7 mouse cellular contexts compared by ENCODE assay signal in genomic region chr10:94249575-94250456, GRCm38 (mm10). TPM values are rescaled to one million over a fixed set of nuclear protein-coding genes. Genes with fewer than 3 reads are reported as not detected.
DNase-seq lines count a peak whose midpoint lies in the region; ATAC-seq and TF ChIP-seq lines count a peak whose summit lies in the region.

No protein-coding gene starts in this region.

- H3K4me3 ChIP-seq in embryonic facial prominence, embryonic 13.5 days = no peak overlapping the region
- no peak overlapping the region for H3K4me3 ChIP-seq in heart, embryonic 14.5 days (ENCODE audit: control insufficient read depth in 1 of 2, insufficient read depth in 1 of 2, low read depth in 1 of 2, low read length in 2 of 2)
- H3K4me3 ChIP-seq in limb, embryonic 14.5 days (replicated peaks; ENCODE audit: low read length) = no peak overlapping the region

- 35% methylated on average over 22 of the region's 22 CpGs for WGBS in embryonic facial prominence, embryonic 13.5 days
- 23% methylated on average over 22 of the region's 22 CpGs for WGBS in heart, embryonic 14.5 days
- 37% methylated on average over 22 of the region's 22 CpGs for WGBS in limb, embryonic 14.5 days

- H3K27me3 ChIP-seq in embryonic facial prominence, embryonic 13.5 days = no peaks in the 10 kb centered on the region
- H3K27me3 ChIP-seq in heart, embryonic 14.5 days (ENCODE audit: control insufficient read depth, insufficient read depth, low read length) = no peaks in the 10 kb centered on the region
- H3K27me3 ChIP-seq in limb, embryonic 14.5 days (ENCODE audit: control insufficient read depth, insufficient read depth, low read length) = no peaks in the 10 kb centered on the region

- no peak for ATAC-seq in embryonic facial prominence, embryonic 13.5 days (ENCODE audit: insufficient number of reproducible peaks, insufficient read depth, low FRiP score, low TSS enrichment, low read depth)
- ATAC-seq in heart, embryonic 14.5 days (ENCODE audit: insufficient number of reproducible peaks, insufficient read depth, low FRiP score, low read depth) = peak; percentile 79
- ATAC-seq in limb, embryonic 14.5 days (ENCODE audit: low FRiP score, low read depth) = no peak

- DNase-seq in ovary, adult 18-20 months (ENCODE audit: low spot score) = peak; percentile 16
- no peak for DNase-seq in ovary, postnatal 10 days (ENCODE audit: low spot score)
- peak; percentile 15 for DNase-seq in limb, embryonic 14.5 days (ENCODE audit: low spot score)
- DNase-seq in skeletal muscle tissue, adult 2 months (ENCODE audit: low read depth, low spot score) = peak; percentile 62
- DNase-seq in urinary bladder, postnatal 36 days (ENCODE audit: low spot score in 2 of 2) = no peak

- peaks cover 9% of the 10 kb centered on the region; the same call in 1 of the 2 replicates for H3K4me1 ChIP-seq in embryonic facial prominence, embryonic 13.5 days
- H3K4me1 ChIP-seq in heart, embryonic 14.5 days (ENCODE audit: control insufficient read depth in 2 of 2, insufficient read depth in 2 of 2, low read length in 2 of 2) = peaks cover 16 to 19% of the 10 kb centered on the region in 2 experiments
- H3K4me1 ChIP-seq in limb, embryonic 14.5 days (ENCODE audit: control insufficient read depth, insufficient read depth, low read length) = no peaks in the 10 kb centered on the region

- no peaks in the 10 kb centered on the region for H3K36me3 ChIP-seq in embryonic facial prominence, embryonic 13.5 days
- no peaks in the 10 kb centered on the region for H3K36me3 ChIP-seq in heart, embryonic 14.5 days (ENCODE audit: control insufficient read depth, insufficient read depth, low read length)
- H3K36me3 ChIP-seq in limb, embryonic 14.5 days (ENCODE audit: control insufficient read depth, insufficient read depth, low read length) = no peaks in the 10 kb centered on the region

- H3K4me2 ChIP-seq in embryonic facial prominence, embryonic 13.5 days = peak overlapping the region; percentile 44
- H3K4me2 ChIP-seq in heart, embryonic 14.5 days (ENCODE audit: low read length) = peak overlapping the region; percentile 55
- no peak overlapping the region for H3K4me2 ChIP-seq in limb, embryonic 14.5 days (replicated peaks; ENCODE audit: low read depth, low read length, severe bottlenecking)

- no peak overlapping the region for H3K27ac ChIP-seq in embryonic facial prominence, embryonic 13.5 days
- H3K27ac ChIP-seq in heart, embryonic 14.5 days (replicated peaks in 1 of 2; ENCODE audit: control insufficient read depth in 1 of 2, insufficient read depth in 1 of 2, low read depth in 2 of 2, low read length in 2 of 2) = peak overlapping the region; percentile 60 to 65
- H3K27ac ChIP-seq in limb, embryonic 14.5 days (replicated peaks; ENCODE audit: low read depth, low read length) = no peak overlapping the region

- H3K9ac ChIP-seq in embryonic facial prominence, embryonic 13.5 days = no peak overlapping the region
- no peak overlapping the region for H3K9ac ChIP-seq in heart, embryonic 14.5 days (ENCODE audit: low read length)
- no peak overlapping the region for H3K9ac ChIP-seq in limb, embryonic 14.5 days (ENCODE audit: low read depth, low read length, severe bottlenecking)

- TF ChIP-seq POLR2A in limb, embryonic 14.5 days (IDR thresholded peaks at IDR 0.05; ENCODE audit: borderline replicate concordance, extremely low read depth, insufficient read depth, insufficient read length) = no peak

- H3K9me3 ChIP-seq in embryonic facial prominence, embryonic 13.5 days = no peaks in the 10 kb centered on the region
- H3K9me3 ChIP-seq in heart, embryonic 14.5 days (ENCODE audit: control insufficient read depth, low read length) = no peaks in the 10 kb centered on the region
- H3K9me3 ChIP-seq in limb, embryonic 14.5 days (ENCODE audit: control insufficient read depth, low read length) = no peaks in the 10 kb centered on the region

RNA-seq across cellular contexts. Expression of gene Gm4792, which starts 48.7 kb away (rescaled TPM):
- polyA plus RNA-seq in embryonic facial prominence, embryonic 13.5 days (2015; fragmentation: Nextera tagmentation; extraction: Ambion mirVana) = not detected in 2 replicates
- not detected in 2 replicates for polyA plus RNA-seq in heart, embryonic 14.5 days (2014; fragmentation: Nextera tagmentation; extraction: Ambion mirVana)
- 0.26 TPM in 1 of 2 replicates, not detected in the other for polyA plus RNA-seq in limb, embryonic 14.5 days (2012; rRNA removed)
- polyA plus RNA-seq in limb, embryonic 14.5 days (2014; fragmentation: Nextera tagmentation; extraction: Ambion mirVana) = not detected in 2 replicates

RNA-seq across cellular contexts. Expression of gene Ndufa12, which starts 51.3 kb away (rescaled TPM):
- 319 and 403 TPM in 2 replicates for polyA plus RNA-seq in embryonic facial prominence, embryonic 13.5 days (2015; fragmentation: Nextera tagmentation; extraction: Ambion mirVana)
- polyA plus RNA-seq in heart, embryonic 14.5 days (2014; fragmentation: Nextera tagmentation; extraction: Ambion mirVana) = 719 and 744 TPM in 2 replicates
- 115 and 198 TPM in 2 replicates for polyA plus RNA-seq in limb, embryonic 14.5 days (2012; rRNA removed)
- 349 and 377 TPM in 2 replicates for polyA plus RNA-seq in limb, embryonic 14.5 days (2014; fragmentation: Nextera tagmentation; extraction: Ambion mirVana)

Comparison
In these comparisons a context has a peak if more than half of its experiments do, and no peak if none do; other contexts are left out.
1. DNase-seq: peak in ovary, adult 18-20 months (single experiment), limb, embryonic 14.5 days (single experiment) and skeletal muscle tissue, adult 2 months (single experiment); none in ovary, postnatal 10 days (single experiment) and urinary bladder, postnatal 36 days (0 of 2).
2. H3K27ac ChIP-seq: peak in heart, embryonic 14.5 days (2 of 2); none in embryonic facial prominence, embryonic 13.5 days (single experiment) and limb, embryonic 14.5 days (single experiment).